Mouse (Mus musculus) c-Kit-positive CD71-positive TER-119-positive erythroid progenitor cells, embryonic 14.5 days (primary cell): ENCODE measurements around the gene Opcml.

ENCODE experiments used
- DNase-seq: peaks from one replicate; pipeline ENCODE4 v3.0.0-alpha.2; 2013; ENCODE audit warnings: low spot score

Opcml gene

DNA sequence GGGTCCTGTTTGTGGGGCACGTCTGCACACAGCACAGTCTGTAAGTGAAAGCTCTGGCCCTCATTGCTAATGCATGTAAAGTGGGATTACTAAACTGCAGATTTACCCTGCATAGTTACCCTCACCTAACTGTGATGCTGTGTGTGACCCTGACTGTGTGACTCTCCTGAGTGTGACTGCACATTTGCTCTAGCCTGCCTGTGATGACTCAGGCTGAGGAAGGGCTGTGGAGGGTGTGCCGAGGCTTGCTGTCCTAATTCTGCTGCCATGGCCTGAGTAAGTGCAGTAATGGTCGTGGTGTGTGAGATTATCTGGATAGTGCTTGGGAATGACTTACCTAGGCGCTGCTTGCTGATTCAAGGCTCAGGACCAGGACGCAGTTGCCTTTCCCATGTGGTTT lies 52.2 kb downstream of the Opcml start:
- DNase-seq: no peak

DNA sequence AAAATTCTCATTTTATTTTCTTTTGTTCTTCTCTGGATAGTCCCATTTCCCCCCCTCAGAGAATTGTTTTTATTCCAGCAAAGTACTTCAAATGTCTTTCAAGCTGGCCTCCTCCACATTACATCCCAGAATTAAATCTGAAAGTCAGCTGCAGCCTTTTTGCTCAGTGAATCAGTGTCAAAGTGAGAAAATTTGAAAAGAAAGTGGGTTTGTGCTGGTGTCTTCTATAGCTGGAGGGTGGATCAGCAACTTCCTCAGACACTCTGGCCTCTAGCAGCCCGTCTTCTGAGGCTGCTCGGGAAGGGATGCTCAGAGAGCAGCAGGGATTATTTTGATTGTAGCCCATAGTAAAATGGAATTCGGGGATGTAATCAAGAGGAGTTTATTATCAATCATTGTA lies 81.0 kb downstream of the Opcml start:
- DNase-seq: no peak

DNA sequence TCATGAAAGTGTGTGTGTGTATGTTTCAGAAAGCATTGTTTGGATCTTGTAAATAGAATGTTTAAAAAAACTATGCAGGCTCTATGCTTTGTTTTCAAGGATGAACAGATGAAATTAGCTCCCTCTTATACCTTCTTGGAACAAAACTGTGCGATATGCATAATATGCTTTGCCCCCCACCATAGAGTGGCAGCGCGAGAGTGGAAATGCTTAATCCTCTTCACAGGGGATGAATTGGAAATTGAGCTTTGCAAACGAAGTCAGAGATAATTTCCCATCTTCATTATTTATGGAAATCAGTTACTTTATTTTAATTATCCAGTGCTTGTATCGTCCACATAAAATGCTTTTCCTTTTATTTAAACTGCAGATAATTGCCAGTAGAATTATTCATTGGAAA lies 99.1 kb downstream of the Opcml start:
- DNase-seq: no peak

DNA sequence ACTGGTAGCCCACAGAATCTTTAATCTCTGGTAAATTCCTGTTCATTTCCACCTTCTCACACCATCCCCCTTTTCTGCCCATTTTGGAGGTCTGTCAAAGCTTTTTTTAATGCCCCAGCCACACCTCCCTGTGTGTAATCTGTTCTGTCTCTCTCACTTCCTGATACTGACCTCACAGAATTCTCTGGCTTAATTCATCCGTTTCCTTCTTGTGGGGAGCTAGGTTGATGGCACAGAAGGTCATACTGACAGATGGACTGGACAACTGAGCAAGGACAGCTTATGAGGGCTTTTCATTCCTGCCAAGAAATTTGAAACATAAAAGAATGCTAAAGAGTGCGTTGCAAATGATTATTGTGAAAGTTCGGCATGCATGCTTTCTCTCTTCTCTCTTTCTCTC lies 126.7 kb downstream of the Opcml start:
- DNase-seq: no peak

DNA sequence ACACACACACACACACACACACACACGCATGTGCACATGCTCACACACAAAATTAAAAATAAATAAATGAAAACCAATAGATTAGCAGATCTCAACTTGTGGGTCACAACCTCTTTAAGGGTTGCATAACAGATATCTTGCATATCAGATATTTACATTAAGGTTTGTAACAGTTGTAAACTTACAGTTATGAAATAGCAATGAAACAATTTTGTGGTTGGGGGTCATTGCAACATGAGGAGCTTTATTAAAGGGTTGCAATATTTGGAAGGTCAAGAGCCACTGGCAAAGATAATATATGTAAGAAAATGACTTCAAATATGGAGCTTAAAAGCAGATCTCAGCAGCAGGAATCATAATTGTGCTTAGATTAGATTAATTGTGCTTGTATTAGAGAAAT lies 132.9 kb downstream of the Opcml start:
- no peak for DNase-seq

DNA sequence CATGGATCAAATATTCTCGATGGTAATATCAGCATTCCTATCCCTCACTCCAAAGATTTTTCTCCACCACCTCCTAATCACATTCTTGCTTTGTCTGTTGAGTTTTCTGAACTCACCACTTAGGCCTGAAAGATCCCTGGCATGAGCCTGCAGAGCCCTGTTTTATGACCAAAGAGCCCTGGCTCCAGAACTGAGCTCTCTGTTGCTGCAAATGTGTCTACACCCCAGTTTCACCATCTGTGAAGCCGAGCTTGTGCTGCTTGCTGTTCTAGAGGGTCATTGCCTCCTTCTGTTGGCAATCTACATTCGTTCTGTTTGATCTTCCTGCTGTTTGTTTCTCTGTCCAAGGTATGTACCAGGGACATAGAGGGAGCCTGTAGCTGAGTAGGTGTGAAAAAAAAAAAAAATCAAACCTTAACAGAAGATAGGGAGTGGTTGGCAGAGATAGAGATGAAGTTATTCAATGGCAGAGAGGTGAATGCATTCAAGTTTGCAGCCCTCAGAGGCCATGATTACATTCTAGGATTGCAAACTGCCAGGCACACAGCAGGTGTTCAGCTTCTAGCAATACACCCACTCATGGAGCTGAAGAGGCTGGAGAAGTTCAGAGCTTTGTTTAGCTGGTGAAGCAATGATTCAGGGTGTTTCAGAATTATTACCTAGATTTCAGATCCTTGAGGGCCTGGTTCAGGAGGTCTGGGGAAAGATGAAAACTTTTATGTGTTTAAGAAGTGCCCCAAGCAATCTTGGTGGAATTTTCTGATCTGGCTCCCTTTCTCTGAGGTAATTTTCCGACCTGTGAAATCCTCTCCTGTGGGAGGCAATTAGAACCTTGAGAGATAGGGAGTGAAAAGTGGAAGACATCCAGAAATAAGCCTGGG lies 133.6 kb downstream of the Opcml start:
- DNase-seq: no peak

DNA sequence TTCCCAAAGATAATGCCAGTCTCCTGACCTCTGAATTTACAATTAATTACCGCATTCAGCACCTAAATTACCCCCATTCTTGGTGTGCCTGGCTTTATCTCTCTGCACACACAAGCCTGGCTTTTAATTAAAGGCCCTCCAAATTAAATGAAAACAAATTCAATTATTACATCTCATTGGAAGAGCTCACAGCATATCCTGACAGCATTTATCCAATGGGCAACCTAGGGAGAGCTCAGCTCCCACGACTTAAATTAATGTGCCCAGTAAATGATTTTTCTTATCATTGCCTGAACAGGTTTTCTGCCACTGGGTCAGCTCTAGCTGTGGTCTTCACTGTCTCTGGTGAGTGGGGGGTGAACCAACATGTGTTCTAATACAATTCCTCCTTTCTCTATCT lies 135.1 kb downstream of the Opcml start:
- DNase-seq: no peak

DNA sequence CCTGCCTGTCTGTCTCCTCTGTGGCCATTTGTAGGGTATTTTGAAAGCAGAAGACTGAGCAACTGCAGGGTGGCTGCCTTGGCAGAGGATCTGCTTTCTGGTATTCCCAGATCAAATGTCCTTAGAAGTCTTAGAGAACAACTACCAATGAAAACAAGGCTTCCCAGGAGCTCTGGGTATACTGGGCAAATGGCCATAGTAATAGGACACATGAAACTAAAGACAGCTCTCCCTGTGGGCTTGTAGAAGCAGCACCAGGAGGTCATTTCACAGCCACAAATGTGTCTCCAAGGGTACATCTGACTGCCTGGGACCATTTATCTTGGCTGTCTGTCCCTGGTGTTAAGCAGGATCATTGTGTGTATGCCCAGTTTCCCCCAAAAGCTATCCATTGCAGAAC lies 146.7 kb downstream of the Opcml start:
- no peak for DNase-seq

DNA sequence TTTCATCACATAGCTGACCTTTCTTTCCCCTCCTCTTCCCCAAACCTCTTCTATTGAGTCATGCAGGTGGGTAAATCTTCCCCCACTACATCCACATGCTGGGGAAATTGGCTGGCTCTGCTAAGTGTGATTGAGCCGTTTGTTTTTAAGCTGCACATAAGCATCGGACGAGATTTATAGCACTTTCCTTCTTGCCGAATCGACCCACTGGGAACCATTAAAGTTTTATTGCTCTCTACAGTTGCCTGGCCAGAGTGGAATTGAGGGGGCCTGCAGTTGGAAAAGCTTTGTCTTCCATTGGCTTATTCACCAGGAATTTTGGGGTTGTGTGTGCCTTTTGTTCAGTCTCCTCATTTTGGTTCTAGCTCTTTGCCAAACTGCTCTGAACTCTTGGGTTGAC lies 147.1 kb downstream of the Opcml start:
- DNase-seq: no peak

DNA sequence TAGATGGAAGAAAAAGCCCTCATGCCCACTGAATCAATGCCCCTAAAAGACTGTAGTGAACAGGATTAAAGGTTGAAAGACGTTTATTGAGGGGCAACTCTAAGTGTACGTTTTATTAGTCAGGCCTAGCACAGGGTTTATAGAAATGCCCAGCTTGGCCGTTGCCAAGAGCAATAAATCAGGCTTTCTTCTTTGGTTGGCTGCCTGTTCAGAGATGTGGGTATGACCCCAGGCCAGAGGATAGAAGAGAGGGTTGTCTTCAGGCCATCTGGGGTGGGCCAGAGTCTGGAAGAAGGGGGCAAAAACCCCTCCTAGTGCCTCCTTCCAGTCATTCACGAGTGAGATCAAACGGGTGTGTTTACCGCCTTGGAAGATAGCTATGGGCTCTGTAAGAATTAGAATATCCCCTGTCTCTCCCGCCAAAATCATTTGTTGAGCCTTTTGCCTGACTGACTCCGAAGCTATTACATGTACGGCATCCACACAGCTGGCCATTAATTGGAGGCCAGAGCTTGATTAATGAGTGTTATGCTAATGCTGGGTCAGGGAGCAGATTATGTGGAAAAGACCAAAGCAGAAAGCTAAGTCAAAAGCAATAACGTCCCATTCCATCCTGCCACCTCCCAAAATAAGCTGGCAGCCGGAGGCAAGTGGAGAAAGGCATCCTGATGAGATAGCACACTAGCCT lies 154.9 kb downstream of the Opcml start:
- no peak for DNase-seq

DNA sequence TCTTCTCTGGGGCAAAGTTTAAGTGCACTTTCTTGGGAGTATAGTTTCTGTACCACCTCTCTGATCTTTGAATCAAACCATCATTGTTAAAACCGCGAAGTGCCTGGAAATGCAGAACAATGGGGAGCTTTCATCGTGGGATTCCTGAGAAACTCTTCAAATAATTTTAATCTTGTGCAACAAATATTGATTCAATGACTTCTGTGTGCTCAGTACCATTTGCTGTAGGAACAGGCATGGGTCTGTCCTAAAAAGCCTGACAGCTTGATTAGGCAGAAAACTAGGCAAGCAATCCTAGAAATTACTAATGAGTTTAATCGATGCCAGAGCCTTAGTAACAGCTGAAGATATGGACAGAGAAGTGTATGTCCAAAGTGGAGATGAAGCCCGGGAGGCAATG lies 160.5 kb downstream of the Opcml start:
- no peak for DNase-seq

DNA sequence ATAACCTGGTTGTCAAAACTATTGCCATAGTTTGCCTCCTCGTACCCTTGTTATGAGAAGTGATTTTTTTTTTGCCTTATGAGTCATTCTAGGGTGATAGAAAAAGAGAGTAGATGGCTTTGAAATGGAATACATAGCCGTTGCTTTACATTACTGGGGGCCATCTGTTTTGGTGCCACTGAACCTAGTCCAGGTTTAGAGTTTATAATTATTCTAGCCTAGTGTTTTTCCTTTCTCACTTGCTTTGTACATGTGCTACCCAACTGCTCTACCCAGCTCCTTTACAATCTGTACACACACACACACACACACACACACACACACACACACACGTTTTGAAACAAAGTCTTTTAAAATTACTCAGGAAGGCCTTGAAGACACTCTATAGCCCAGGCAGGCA lies 171.1 kb downstream of the Opcml start:
- DNase-seq: no peak

DNA sequence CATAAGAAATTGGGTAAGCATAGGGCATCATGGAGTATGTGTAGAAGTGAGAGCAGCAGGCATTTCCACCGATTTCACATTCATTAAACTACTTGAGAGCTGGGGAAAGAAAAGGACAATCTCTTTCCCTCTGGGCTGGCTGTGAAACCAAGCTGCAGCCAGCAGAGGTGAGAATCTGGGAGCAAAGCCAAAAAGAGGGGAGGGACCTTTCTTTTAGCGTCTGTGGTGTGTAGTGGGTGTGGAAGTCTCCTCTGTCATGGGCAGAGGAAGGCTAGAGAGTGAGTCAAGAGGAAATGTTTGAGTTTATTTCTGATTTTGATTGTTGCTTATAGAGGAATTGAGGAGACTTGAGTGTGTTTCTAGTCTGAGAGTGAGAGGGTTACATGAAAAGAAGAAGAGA lies 172.8 kb downstream of the Opcml start:
- DNase-seq: no peak

DNA sequence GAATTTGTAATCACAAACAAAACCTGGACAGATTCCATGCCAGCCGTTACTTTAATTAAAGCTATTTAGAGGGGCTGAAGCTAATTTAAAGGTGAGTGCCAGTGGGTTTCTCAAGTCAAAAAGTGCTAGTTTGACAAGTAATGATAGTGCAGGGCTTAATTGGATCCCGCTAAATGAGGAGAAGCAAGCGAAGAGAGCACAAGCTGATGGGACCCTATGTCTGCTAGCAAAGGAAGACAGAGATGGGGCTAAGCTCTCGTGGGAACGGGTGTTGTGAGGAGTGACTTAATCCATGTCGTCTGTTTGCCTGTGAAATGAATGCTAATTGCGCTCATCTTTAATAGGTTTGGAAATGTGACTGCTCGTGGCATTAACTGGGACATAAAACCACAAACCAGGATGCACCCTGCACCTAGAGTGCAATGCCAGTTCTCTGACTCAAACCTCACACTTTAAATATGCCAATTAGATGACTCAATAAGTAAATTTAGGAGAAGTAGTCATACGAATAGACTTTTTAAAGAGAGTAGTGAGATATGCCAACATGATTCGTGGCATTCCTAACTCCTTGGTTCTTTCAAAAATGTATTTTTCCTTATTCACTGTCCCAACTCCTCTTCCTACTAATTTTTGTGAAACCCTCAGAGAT lies 174.5 kb downstream of the Opcml start:
- DNase-seq: no peak

DNA sequence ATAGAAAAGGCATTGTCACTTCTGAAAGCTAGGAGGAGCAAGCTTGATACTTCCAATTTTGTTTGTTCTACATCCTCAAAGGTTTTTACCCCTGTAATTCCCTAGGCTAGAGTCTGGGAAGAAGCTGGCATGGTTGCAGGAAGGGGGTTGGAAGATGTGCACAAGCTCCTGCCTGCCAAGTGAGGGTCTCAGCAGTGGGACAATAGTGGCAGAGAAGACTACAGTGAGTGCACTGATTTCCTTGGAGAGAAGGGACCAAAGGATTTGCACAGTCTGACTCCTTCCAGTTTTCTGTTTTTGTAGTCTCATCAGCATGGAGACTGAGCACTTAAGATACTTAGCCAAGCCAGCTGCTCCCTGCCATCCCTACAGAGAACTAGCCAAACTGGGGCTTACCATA lies 177.7 kb downstream of the Opcml start:
- no peak for DNase-seq

DNA sequence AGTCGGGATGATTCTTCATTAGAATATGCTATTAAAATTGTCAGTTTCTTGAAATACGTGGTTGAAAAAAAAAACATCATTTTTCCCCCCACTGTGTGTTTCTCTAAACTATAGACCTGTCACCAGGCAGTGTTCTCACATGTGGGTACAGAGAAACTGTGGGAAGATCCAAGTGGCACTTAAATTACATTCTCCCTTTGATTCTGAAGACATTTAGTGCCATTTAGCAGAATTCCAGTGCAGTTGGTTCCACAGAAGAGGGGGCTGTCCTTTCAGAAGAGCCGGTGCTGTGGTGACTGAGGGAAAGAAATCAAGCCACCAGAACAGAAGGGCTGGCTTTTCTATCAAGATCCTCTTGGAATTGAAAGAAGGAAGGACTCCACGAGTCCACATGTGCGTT lies 181.7 kb downstream of the Opcml start:
- no peak for DNase-seq

DNA sequence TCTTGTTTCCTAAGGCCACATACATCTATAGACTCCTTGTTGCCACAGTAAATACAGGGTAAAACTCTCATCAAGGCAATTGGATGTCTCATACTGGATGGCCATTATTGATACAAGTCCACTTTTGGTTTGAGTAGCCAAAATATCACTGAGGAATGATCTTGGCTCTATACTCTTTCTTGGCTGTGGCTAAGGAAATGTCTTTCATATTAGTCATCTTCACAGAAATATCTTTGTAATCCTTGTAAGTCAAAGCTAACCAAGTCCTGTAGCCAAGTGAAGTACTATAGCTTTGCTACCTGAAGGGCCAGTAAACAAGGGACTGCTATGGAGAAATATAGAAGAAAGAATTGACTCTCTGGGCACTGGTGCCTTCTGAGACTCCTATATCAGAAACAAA lies 192.0 kb downstream of the Opcml start:
- DNase-seq: no peak

DNA sequence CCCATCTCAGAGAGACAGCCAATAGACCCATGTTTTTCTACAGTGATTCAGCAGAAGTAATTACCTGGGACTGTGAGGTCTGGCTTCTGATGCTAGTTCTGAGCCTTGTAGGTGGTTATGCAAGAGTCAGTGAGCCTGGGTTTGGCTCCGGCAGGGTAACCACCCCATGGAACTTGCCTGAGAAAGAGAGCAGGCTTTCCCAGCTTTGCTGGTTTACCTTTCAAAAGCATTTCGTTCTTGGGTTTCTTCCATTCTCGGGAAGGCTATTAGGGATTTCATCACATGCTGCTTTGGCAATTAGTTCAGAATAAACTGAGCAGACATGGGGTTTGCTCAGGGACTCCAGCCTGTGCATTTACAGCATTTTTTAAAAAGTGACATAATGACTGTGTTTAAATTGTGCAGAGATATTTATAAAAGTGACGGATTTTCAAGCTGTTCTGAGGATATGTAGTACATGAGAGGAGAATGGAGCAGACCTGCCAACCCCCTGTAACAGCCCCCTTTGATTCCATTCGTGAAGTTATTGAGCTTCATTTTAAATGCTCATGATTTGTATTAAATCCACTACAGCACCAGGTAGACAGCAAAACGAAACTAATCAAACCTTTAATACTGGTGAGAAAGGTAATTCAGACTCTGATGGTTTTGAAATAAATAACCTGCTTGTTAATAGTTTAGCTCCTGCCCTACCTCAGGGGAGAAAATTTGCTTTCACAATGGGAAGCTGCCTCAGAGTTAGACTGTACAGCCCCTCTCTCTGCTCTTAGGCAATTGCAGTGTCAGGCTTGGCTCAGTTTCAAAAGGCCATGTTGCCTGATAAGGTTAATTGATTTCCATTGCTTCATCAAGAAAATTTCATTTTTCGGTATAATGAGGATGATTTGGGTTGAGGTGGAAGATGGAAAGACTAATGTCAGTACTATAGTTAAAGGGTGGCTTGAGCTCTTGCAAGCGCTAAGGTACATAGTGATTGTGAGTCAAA lies 196.3 kb downstream of the Opcml start:
- no peak for DNase-seq

DNA sequence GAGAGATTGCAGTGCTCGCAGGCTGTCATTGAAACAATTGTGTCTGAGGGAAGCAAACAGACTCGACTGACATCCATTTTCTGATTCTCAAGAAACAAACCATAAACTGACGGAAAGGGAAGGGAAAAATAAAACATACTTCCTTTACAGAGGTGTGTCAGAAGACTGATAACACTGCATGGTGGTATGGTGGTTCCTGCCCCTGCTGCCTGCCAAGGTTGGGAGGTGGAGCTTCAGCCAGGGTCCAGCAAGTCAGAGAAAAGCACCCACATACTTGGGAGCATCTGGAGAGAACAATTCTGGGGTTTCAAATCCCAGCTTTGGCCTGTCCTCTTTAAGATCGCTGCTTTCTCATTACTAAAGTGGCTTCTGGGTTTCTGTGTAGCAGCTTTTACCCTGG lies 201.0 kb downstream of the Opcml start:
- DNase-seq: no peak

DNA sequence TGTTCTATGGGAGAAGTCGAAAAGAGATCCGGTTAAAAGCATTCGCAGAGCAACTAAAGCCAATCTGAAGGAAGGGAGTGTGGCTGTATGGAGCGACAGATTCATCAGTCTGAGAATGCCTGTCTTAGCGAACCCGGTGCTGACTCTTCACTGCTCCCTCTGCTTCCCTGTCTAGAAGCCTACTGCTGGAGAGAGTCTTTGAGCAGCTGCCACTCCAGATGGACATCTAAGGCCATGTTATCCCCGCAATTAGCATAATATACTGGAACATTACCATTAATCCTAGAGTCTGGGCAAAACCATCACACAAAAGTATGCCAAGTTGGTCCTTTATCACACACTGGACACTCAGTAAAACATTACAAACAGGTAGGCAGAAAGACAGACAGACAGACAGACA lies 206.0 kb downstream of the Opcml start:
- no peak for DNase-seq

DNA sequence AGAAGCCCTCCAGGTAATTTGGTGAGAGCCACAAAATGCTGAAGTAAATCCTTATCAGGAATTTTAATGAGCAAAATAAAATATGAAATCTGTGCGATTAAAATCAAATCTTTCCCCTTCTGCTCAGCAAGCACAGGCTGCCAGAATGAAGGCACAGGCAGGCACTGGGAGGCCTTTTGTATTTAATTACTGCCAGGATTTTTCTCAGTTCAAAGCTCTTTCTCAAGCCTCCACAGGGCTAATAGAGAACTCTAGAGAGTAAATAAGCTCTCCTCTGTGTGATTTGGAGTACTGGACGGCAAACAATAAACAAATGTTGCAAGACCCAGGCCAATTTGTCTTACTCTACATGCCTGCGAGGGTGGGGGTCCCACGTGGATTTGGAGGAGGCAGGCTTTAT lies 208.2 kb downstream of the Opcml start:
- DNase-seq: no peak

DNA sequence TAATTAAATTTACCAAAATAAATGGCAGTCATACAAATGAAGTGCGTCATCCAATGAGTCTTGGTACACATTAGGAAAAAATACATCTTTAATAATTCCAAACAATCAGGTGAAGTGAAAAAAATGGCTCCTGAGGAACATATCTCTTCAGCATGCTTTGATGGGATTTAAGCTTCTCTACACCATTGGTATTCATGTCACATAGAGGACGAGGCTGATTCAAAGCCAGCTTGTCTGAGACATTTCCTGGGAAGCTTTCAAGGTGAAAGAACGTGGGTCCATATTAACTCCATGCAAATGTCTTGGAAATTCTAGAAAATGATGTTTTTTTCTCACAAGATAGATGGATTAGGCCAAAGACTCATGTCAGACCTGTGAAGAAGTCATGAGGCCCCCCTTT lies 212.6 kb downstream of the Opcml start:
- DNase-seq: no peak
